Comparison of ENCODE assay signal across 23 mouse cellular contexts in genomic region chr7:119523389-119523788, GRCm38 (mm10). TPM values are rescaled to one million over a fixed set of nuclear protein-coding genes. Genes with fewer than 3 reads are reported as not detected.
A peak's percentile ranks its signal among the peaks of the same experiment; 100 is the strongest.
DNase-seq lines count a peak whose midpoint lies in the region; TF ChIP-seq lines count a peak whose summit lies in the region.
"Had no signal": no experiment of that assay in that cellular context is flagged by ENCODE, and none has a peak within 500 bp of the region (broad histone marks: within the 10 kb centered on the region; RNA-seq: fewer than 3 reads in every experiment).

TSS of gene Pdilt (minus strand) at chr7:119523489.

- H3K4me1 ChIP-seq in kidney, adult 2 months (ENCODE audit: control insufficient read depth, insufficient read depth, low read length) = peaks cover 36% of the 10 kb centered on the region
- H3K4me1 ChIP-seq in testis, adult 2 months (ENCODE audit: control insufficient read depth, insufficient read depth, low read length) = peaks cover 2% of the 10 kb centered on the region; the same call in 1 of the 2 replicates
- H3K4me1 ChIP-seq: embryonic facial prominence, embryonic 13.5 days; embryonic facial prominence, embryonic 15.5 days had no signal

- TF ChIP-seq CTCF in kidney, adult 2 months (conservative IDR thresholded peaks at IDR 0.05; ENCODE audit: insufficient read depth, insufficient read length, low read depth, low read length) = no peak
- TF ChIP-seq CTCF in testis, adult 2 months (IDR thresholded peaks at IDR 0.05; ENCODE audit: control insufficient read depth, insufficient read depth, insufficient replicate concordance, low read depth, low read length) = no peak

- WGBS in kidney, adult 2 months = 71% methylated on average over 4 of the region's 4 CpGs

- no peak for DNase-seq in kidney, adult 2 months
- no peak for DNase-seq in kidney, postnatal 25 days
- DNase-seq in testis, postnatal 10 days (ENCODE audit: low spot score) = no peak
- DNase-seq in spleen, postnatal 14 days (ENCODE audit: low spot score in 2 of 2) = no peak
- DNase-seq: adrenal gland, adult 2 months; adrenal gland, postnatal 10 days; adrenal gland, postnatal 25 days; cerebellum, adult 11 months; cerebellum, adult 18-20 months; cerebellum, adult 8-10 months; cerebellum, adult 9-11 months; cerebellum, postnatal 14 days; cerebellum, postnatal 36 days; embryo, embryonic 11 days had no signal

- no peaks in the 10 kb centered on the region for H3K36me3 ChIP-seq in kidney, adult 2 months (ENCODE audit: control insufficient read depth, insufficient read depth, low read length)
- H3K36me3 ChIP-seq in testis, adult 2 months (ENCODE audit: control insufficient read depth, insufficient read depth, low read length) = no peaks in the 10 kb centered on the region
- H3K36me3 ChIP-seq: embryonic facial prominence, embryonic 13.5 days; embryonic facial prominence, embryonic 15.5 days; forebrain, embryonic 10.5 days; forebrain, embryonic 12.5 days had no signal

- TF ChIP-seq POLR2A in kidney, adult 2 months (IDR thresholded peaks at IDR 0.05; ENCODE audit: low read depth, low read length) = no peak
- no peak; the same call in 1 of the 2 replicates for TF ChIP-seq POLR2A in testis, adult 2 months (IDR thresholded peaks at IDR 0.05; ENCODE audit: control insufficient read depth, low read depth, low read length)

- no peaks in the 10 kb centered on the region for H3K27me3 ChIP-seq in kidney, adult 2 months (replicated peaks; ENCODE audit: control insufficient read depth, insufficient read depth, low read length)
- no peaks in the 10 kb centered on the region for H3K27me3 ChIP-seq in testis, adult 2 months (ENCODE audit: control insufficient read depth, insufficient read depth, low read length)

- no peak within 1 kb of the TSS for H3K4me3 ChIP-seq in kidney, adult 2 months (ENCODE audit: insufficient read depth, low read depth, low read length)
- peak within 1 kb of the TSS; percentile 68 for H3K4me3 ChIP-seq in testis, adult 2 months (ENCODE audit: control insufficient read depth, low read depth, low read length)
- H3K4me3 ChIP-seq: embryonic facial prominence, embryonic 13.5 days; embryonic facial prominence, embryonic 15.5 days; erythroblast, embryonic 14.5 days; forebrain, embryonic 10.5 days; forebrain, embryonic 12.5 days had no signal

- peak within 1 kb of the TSS; percentile 93 for H3K27ac ChIP-seq in kidney, adult 2 months (ENCODE audit: insufficient read depth, low read depth, low read length)
- no peak within 1 kb of the TSS for H3K27ac ChIP-seq in testis, adult 2 months (ENCODE audit: control insufficient read depth, insufficient read depth, low read depth, low read length)
- H3K27ac ChIP-seq: embryonic facial prominence, embryonic 13.5 days; embryonic facial prominence, embryonic 15.5 days; forebrain, embryonic 10.5 days; forebrain, embryonic 12.5 days had no signal

RNA-seq across cellular contexts. Expression of gene Pdilt, which starts in this region (rescaled TPM):
- 1.4 and 2.2 TPM in 2 replicates for polyA plus RNA-seq in kidney, adult 2 months (2012; rRNA removed)
- 114 and 155 TPM in 2 replicates for polyA plus RNA-seq in testis, adult 2 months (2012; rRNA removed)
- polyA plus RNA-seq: adrenal gland, adult 2 months; C2C12; embryonic facial prominence, embryonic 11.5 days; embryonic facial prominence, embryonic 13.5 days; embryonic facial prominence, embryonic 15.5 days; erythroblast, embryonic 14.5 days; forebrain, embryonic 10.5 days; forebrain, embryonic 12.5 days; forebrain, embryonic 16.5 days had no signal

Comparison
In these comparisons a context has a peak if more than half of its experiments do, and no peak if none do; other contexts are left out.
1. RNA of gene Pdilt (polyA plus RNA-seq): 114 to 155 TPM in testis, adult 2 months; 1.4 to 2.2 TPM in kidney, adult 2 months; every median in the first group is over 10 times any median in the second.